Mouse (Mus musculus): ENCODE measurements around the gene Ccdc85b.

The Ccdc85b gene

DNA sequence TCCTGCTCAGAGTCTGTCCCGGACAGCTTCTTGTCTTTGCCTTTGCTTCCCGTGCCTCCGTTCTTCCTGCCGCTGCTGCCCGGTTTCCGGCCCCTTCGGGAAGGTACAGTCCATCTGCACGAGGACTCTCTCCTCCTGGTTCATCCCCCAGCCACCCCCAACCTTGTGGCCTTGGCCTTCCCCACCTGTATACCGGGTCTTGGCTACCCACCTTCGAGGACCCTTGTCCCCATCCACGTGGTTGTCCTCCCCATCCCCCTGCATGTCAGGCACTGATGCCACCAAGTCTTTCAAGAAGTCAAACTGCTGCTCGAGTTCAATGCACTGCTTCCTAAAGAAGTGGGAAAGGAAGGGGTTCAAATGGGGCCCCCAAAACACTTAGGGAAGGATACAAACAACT lies 34.1 kb downstream of the Ccdc85b start:
- peak; percentile 42 for DNase-seq

DNA sequence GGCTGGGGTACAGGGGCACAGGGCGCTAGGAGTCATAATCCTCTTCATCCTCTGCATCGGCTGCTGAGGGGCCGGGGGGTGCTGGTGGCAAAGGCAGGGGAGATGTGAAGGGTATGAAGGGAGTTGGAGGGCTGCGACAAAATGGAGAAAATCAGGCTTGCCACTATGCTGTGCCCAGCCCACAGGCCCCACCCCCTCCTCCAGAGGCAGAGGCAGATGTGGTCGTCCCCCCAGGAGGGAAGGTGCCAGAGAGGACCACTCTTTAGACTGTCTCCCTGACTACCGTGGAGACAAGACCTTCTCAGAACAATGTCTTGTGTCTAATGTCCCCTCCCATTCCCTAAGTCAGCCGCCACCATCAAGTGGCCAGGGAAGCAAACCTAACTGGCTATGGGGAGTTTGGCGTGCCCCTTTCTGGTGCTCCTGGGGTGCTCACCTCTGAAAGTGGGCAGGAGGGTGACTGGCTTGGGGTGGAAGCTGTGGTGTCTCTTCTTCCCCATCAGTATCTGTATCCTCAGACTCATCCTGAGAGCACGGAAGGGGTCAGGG lies 34.7 kb downstream of the Ccdc85b start:
- DNase-seq = peak; percentile 26

DNA sequence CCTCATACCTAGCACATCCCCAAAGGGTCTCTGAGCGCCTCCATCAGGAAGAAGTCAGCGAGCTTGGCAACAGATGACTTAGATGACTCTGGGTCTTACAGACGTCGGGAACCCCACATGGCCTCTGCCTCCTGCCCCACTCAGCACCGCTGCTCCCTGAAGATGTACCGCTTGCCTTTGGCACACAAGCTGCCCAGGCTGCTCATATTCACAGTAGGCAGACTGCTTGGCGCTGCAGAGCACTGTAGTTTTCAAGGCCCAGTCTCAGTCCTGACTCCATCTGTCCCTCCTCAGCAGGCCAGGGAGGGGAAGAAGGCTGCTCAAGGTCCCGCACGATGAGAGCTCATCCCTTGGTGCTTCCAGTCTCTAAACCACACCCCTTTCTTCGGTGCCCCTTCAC lies 35.4 kb downstream of the Ccdc85b start:
- DNase-seq = no peak

DNA sequence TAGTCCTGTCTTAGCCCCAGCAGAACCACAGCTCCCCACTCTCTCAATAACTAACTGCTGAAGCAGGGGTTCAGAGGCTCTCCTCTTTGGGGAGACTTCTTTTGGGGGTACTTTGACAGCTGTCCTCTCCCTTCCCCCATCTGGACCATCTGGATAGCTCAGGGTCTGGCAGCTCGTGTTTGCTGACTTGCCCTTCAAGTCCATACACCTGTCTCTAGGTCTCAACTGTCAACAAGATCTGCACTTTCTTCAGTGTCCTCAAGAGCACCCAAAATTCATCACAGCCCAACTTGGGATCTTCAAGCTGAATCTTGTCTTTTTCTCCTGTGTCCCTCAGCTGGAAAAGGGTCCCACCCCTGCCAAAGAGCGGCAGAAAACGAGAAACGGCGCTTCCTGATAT lies 35.9 kb downstream of the Ccdc85b start:
- no peak for DNase-seq

GRCm38 (mm10) chr19:5420579-5420978 lies 37.1 kb downstream of the Ccdc85b start:
- no peak for DNase-seq

DNA sequence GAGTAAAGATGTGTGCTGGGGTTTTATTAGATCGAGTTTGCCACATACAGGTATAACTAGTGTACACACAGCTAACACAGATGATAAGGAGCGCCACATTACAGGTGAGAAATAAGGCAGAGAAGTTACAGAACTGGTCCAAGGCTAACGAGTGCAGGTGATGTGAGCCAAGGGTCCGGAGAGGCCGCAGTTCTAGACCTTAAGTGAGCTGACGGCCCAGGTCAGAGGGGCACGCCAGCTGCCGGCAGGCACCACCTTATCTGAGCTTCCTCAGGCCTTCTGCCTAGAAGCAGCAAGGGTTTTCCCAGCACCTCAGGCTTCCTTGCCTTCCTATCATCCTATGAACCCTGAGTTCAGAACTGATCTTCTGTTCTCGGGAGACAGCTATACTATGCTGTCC lies 38.1 kb downstream of the Ccdc85b start:
- no peak for DNase-seq

DNA sequence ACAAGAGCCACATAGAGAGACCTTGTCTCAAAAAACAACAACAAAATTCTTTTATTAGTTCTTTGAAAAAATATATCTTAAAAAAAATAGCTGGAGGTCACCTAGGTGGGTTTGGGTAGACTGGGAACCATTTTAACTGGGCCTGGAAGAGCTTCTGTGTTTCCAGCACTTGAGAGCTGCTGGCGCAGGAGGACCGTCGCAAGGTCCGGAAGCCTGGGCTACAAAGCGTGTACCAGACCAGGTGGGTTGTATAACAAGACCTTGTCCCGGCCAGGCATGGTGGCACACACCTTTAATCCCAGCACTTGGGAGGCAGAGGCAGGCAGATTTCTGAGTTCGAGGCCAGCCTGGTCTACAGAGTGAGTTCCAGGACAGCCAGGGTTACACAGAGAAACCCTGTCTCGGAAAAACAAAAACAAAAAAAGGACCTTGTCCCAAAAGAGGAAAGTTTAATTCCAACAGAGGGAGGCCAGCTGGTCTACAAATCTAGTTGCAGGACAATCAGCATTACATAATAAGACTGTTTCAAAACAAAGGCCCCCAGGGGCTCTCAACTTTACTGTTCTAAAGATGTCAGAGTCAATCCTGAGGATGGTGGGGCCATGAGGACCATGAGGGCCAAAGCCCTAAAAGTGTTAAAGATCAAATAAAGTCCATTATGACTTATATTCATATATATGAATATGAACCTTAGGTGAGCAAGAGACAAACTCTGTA lies 38.8 kb downstream of the Ccdc85b start:
- DNase-seq = no peak

GRCm38 (mm10) chr19:5414534-5414957 lies 43.1 kb downstream of the Ccdc85b start:
- DNase-seq = no peak

DNA sequence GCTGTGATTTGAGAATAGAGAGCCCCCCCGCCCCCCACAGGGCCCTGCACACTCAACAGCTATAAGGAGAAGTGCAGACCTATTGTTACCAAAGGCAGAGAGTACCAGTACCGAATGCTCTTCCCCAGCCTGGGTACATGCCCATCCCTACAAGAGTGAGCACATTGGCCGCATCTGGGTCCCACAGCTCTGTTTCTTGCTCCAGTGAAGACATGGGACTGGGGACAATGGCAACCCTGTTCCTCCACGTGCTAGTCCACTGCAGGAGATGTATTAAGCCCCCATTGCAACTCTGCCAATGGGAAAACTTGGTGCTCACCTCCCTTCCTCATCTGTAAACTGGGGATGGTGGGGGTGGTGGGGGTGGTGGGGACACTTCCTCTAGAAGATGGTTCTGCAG lies 43.9 kb downstream of the Ccdc85b start:
- DNase-seq = no peak

- DNase-seq = no peak
Observed at GRCm38 (mm10) chr19:5411961-5412360, 45.7 kb downstream of the Ccdc85b start.

GRCm38 (mm10) chr19:5410641-5411040 lies 47.1 kb downstream of the Ccdc85b start:
- DNase-seq = no peak

DNA sequence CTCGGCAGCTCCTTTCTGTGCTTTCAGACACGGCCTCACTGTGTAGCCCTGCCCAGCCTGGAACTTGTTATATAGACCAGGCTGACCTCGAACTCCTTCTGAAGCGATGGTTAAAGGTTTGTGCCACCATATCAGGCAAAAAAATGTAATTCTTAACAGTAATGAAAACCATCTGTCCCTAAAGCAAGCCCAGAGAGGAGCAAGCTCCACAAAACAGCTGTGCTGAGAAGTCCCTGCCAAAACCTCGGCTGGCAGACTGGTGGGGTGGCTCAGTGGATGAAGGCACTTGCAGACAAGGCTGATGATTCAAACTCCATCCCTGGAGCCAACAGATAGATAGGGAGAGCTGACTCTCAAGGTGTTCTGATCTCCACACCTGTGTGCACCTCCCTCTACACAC lies 48.6 kb downstream of the Ccdc85b start:
- DNase-seq = peak; percentile 64

DNA sequence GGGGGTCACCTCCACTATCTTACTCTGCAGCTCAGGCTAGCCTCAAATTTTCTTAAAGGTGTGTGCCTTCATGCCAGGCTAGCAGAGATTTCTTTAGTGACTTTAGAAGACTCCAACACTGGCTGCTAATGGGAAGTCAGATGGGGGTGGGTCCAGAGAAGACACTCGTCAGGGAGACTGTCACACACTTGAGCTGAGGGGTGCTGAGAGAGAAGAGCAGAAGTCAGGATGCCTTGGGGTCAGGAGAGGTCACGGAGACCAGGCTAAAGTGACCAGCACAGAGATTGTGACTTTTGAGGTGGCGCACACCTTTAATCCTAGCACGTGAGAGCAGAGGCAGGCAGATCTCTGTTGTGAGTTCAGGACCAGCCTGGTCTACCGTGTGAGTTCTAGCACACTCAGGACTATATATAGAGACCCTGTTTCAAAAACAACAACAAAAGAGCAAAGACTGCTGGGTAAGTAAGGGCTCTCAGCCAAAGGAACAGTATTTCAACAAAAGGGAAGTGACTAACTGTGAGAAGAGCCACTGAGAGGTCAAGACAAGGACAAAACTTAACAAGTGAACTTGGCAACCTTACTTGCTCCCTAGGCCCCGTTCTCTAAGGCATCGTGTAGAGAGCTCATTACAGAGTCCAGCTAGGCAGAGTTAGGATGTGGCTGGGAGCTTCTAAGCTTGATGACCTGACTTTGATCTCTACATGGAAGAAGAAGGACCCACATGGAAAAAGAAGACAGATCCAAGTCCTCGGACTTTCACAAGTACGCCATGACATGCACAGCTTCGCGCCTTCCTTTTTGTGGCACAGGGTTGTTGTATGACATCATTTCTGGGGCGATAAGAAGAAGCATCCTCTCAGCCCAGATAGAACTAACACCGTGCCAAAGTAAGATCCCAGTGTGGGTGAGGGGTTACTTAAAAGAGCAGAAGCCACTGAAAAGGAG lies 49.4 kb downstream of the Ccdc85b start:
- DNase-seq = peak; percentile 27

DNA sequence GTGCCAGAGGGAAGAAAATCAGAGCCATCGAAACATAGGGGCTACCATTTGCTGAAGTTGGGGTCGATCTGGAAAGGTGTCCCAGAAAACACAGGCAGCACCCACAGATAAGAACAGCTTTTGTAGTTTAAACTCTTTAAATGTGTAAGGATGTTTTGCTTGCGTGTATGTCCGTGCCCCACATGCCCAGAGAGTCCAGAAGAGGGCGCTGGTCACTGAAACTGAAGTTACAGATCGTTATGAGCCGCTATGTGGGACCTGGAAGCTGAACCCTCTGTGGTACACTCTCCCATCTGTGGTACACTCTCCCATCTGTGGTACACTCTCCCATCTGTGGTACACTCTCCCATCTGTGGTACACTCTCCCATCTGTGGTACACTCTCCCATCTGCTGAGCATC lies 50.6 kb downstream of the Ccdc85b start:
- peak; percentile 82 for DNase-seq

DNA sequence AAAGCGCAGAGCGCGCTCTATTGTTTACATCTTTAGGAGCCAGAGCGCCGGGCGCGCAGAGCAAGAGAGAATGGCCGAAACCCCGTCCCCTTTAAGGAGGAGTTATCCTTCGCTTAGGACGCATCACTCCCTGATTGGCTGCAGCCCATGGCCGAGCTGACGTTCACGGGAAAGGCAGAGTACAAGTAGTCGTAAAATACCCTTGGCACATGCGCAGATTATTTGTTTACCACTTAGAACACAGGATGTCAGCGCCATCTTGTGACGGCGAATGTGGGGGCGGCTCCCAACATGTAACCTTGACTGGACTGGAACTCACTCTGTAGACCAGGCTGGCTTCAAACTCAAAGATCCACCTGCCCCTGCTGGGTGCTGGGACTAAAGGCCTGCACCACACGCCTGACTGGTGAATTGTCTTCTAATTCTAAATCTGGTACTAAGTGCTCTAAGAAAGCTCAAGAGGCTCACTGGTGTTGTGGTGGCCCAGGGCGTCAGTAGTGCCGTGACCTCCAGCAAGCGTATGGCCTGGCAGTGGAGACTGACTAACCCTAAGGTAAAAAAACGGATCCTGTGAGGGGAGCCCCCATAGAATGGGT lies 51.1 kb downstream of the Ccdc85b start:
- peak; percentile 63 for DNase-seq

- DNase-seq = no peak
Observed at GRCm38 (mm10) chr19:5405924-5406323, 51.8 kb downstream of the Ccdc85b start.
